26 mouse cellular contexts compared by ENCODE assay signal in genomic region chr12:54226341-54226740, GRCm38 (mm10). TPM values are rescaled to one million over a fixed set of nuclear protein-coding genes. Genes with fewer than 3 reads are reported as not detected.
A peak's percentile ranks its signal among the peaks of the same experiment; 100 is the strongest.
DNase-seq lines count a peak whose midpoint lies in the region; ATAC-seq and TF ChIP-seq lines count a peak whose summit lies in the region.
"Had no signal": no experiment of that assay in that cellular context is flagged by ENCODE, and none has a peak within 500 bp of the region (broad histone marks: within the 10 kb centered on the region; RNA-seq: fewer than 3 reads in every experiment).

No protein-coding gene starts in this region.

- H3K4me2 ChIP-seq in lung, embryonic 16.5 days (ENCODE audit: low read depth, low read length) = no peak overlapping the region
- H3K4me2 ChIP-seq: forebrain, embryonic 13.5 days; heart, embryonic 13.5 days; hindbrain, embryonic 12.5 days had no signal

- no peak for TF ChIP-seq CTCF in lung, adult 2 months (IDR thresholded peaks at IDR 0.05; ENCODE audit: insufficient read depth, low read length)

- peak; percentile 75 for ATAC-seq in lung, embryonic 16.5 days (ENCODE audit: low read depth)
- ATAC-seq: forebrain, embryonic 13.5 days; forebrain, embryonic 16.5 days; hindbrain, embryonic 16.5 days had no signal

- peak; percentile 50 for DNase-seq in embryo, embryonic 10 days (ENCODE audit: low spot score)
- no peak for DNase-seq in embryo, embryonic 9.5 days (ENCODE audit: extremely low spot score)
- no peak for DNase-seq in lung, postnatal 14 days
- DNase-seq in lung, postnatal 36 days = peak; percentile 30
- no peak for DNase-seq in lung, adult 2 months
- DNase-seq in R1 (ENCODE audit: low read depth, low spot score) = peak; percentile 32
- DNase-seq in layer of hippocampus, adult 11-12 months (ENCODE audit: low spot score) = no peak
- DNase-seq: adrenal gland, adult 2 months; adrenal gland, postnatal 14 days; cerebellum, adult 11 months; cerebellum, adult 2 months; cerebellum, adult 9-11 months; cerebellum, postnatal 25 days; gastrocnemius, postnatal 10 days; gastrocnemius, postnatal 36 days; heart, adult 2 months; heart, postnatal 14 days; heart, postnatal 4 days had no signal

- no peak overlapping the region for H3K4me3 ChIP-seq in lung, embryonic 16.5 days (ENCODE audit: low read length)
- no peak overlapping the region for H3K4me3 ChIP-seq in lung, adult 2 months (replicated peaks; ENCODE audit: extremely low read depth, low read depth, low read length)
- H3K4me3 ChIP-seq: forebrain, embryonic 10.5 days; forebrain, embryonic 13.5 days; heart, adult 2 months; heart, embryonic 10.5 days; heart, embryonic 13.5 days; hindbrain, embryonic 12.5 days had no signal

- no peaks in the 10 kb centered on the region for H3K9me3 ChIP-seq in lung, embryonic 16.5 days (ENCODE audit: control insufficient read depth, low read length)
- H3K9me3 ChIP-seq: forebrain, embryonic 10.5 days; forebrain, embryonic 13.5 days; heart, embryonic 10.5 days; heart, embryonic 13.5 days; hindbrain, embryonic 12.5 days had no signal

- H3K27ac ChIP-seq in lung, embryonic 16.5 days (ENCODE audit: low read length) = no peak overlapping the region
- H3K27ac ChIP-seq: forebrain, embryonic 10.5 days; forebrain, embryonic 13.5 days; heart, adult 2 months; heart, embryonic 10.5 days; heart, embryonic 13.5 days; hindbrain, embryonic 12.5 days had no signal

- no peaks in the 10 kb centered on the region for H3K4me1 ChIP-seq in lung, embryonic 16.5 days (replicated peaks; ENCODE audit: control insufficient read depth, insufficient read depth, low read length)
- H3K4me1 ChIP-seq in lung, adult 2 months (ENCODE audit: control insufficient read depth, insufficient read depth, low read length) = no peaks in the 10 kb centered on the region

- 57% methylated on average over 2 of the region's 2 CpGs for WGBS in lung, embryonic 16.5 days
- 65% methylated on average over 2 of the region's 2 CpGs for WGBS in lung, adult 2 months

- no peaks in the 10 kb centered on the region for H3K27me3 ChIP-seq in lung, embryonic 16.5 days (ENCODE audit: control insufficient read depth, insufficient read depth, low read depth, low read length)
- H3K27me3 ChIP-seq: forebrain, embryonic 13.5 days; hindbrain, embryonic 12.5 days had no signal

- H3K36me3 ChIP-seq in lung, embryonic 16.5 days (ENCODE audit: control insufficient read depth, insufficient read depth, low read length) = no peaks in the 10 kb centered on the region
- H3K36me3 ChIP-seq: forebrain, embryonic 10.5 days; heart, embryonic 10.5 days; heart, embryonic 13.5 days; hindbrain, embryonic 12.5 days had no signal

- H3K9ac ChIP-seq in lung, embryonic 16.5 days (ENCODE audit: low read length) = no peak overlapping the region
- H3K9ac ChIP-seq: forebrain, embryonic 13.5 days; heart, embryonic 13.5 days; hindbrain, embryonic 12.5 days had no signal

- no peak for TF ChIP-seq POLR2A in lung, adult 2 months (IDR thresholded peaks at IDR 0.05; ENCODE audit: borderline replicate concordance, extremely low read depth, low read depth, low read length)

RNA-seq across cellular contexts. Expression of gene Egln3, which starts 22.7 kb away (rescaled TPM):
- polyA plus RNA-seq in lung, embryonic 16.5 days (2015; fragmentation: Nextera tagmentation; extraction: Ambion mirVana) = 23.0 and 27.2 TPM in 2 replicates
- polyA plus RNA-seq in lung, adult 2 months (2012; rRNA removed) = 1.9 and 9.2 TPM in 2 replicates

Comparison
In these comparisons a context has a peak if more than half of its experiments do, and no peak if none do; other contexts are left out.
1. DNase-seq: peak in embryo, embryonic 10 days (single experiment), lung, postnatal 36 days (single experiment) and R1 (single experiment); none in embryo, embryonic 9.5 days (single experiment), lung, postnatal 14 days (single experiment), lung, adult 2 months (single experiment) and layer of hippocampus, adult 11-12 months (single experiment).